Mouse (Mus musculus) lung, adult 2 months (tissue): ENCODE data around the gene Cyfip2.

Experiments used
- CTCF ChIP-seq: fragments of 200-500 bp; IDR thresholded peaks from 2 replicates; pipeline ENCODE4 v1.5.1; 2011; ENCODE audit warnings: mild to moderate bottlenecking, low read length, control low read depth; ENCODE audit not compliant: insufficient read depth
- POLR2A ChIP-seq: fragments of 200-500 bp; IDR thresholded peaks from 2 replicates; pipeline ENCODE4 v1.6.1; 2011; ENCODE audit warnings: low read depth, mild to moderate bottlenecking, control low read depth, low read length, borderline replicate concordance; ENCODE audit errors: extremely low read depth

GRCm38 (mm10) chr11:46146619-46147018 lies 166.0 kb downstream of the Cyfip2 start:
- TF ChIP-seq CTCF = no peak
- no peak for TF ChIP-seq POLR2A
